Mouse (Mus musculus): ENCODE data around the gene Ccl7. TPM values are rescaled to one million over a fixed set of nuclear protein-coding genes. Genes with fewer than 3 reads are reported as not detected.

Ccl7 gene
- total RNA-seq (2021) = under 1 TPM in 1 of 2 experiments, not detected in 1; 0.45 TPM
- long read RNA-seq, experiment 1, partial matches to known transcripts = 0 of 4 reads
- long read RNA-seq, experiment 1, other reads (novel, unspliced or antisense) = 0 of 4 reads
- long read RNA-seq, experiment 2 = 0 reads

DNA sequence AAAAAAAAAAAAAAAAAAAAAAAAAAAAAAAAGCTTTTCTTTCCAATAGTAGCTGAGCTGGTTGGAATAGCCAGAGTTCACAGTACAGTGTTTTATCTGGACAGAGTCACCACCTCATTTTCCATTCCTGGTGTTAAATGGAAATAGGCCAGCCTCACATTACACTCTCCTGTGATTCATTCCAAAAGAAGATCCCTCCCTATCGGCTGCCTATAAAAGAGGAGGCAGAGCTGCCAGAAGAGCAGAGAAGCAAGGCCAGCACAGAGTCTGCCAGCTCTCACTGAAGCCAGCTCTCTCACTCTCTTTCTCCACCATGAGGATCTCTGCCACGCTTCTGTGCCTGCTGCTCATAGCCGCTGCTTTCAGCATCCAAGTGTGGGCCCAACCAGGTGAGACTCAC is at the start of gene Ccl7:
Gene Ccl7, plus strand, starts transcription at position 242 of the 400 bp plus-strand sequence.
- DNase-seq = peak; percentile 46 to 73

DNA sequence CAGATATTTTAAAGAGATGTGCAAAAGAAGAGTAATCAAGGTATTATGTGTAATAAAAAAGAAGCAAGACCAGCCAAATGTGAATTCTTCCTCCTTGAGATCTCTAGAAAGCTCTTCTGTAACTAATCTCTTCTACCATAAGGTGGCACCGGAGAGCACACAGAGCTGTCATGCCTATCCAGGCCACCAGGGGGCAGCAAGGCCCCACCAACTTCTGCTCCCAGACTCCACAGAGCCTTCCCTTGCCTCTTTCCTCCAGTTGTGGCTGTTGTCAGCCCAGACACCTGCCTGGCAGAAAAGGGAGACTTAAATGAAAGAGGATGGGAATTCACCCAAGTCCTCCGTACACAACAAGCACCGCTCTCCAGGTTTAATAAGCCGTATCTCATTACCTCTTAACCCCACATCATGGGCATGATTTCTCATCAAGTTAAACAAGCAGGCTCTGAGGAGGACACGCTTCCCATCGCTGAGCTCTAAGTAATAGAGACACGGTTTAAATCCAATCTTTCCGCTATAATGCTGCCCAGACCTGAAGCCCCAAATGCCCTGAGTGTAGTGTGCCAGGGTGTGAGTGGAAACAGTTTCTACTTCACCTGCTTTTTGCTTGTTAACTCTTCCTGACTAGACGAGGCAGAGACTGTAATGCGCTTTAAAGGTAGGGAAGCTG is 49.2 kb upstream of the Ccl7 start:
- DNase-seq = peak; percentile 64 to 86

DNA sequence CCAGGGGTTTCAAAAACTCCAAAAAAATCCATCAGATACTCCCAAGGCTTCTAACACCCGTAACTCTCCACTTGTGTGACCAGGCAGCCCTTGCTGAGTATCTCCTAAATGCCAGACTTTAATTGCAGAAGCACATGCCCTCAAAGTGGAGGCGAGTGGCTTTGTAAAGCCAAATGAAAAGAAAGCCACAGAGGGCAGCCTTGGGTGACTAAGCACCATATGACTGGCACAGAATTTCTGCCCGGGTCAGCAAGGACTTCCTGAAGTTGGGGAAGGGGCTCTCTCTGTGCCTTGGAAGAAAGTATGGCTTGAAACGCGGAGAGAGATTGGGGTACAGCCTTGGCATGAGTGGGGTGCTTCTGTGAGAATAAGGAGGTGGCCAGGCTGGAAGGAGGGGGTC is 48.4 kb upstream of the Ccl7 start:
- DNase-seq = no peak

DNA sequence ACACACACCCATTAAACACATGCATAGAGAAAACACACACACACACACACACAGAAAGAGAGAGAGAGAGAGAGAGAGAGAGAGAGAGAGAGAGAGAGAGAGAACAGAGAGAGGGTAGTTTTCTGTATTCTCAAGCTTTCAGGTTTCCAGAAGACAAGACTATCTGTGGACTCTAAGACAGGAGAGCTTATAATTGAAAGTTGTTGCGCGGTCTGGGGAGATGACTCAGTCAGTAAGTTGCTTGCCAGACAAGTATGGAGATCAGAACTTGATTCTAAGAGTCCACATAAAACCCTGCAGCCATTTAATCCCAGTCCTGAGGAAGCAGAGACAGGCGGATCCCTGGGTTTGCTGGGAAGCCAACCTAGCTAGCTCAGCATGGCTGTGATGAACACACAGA is 46.9 kb upstream of the Ccl7 start:
- DNase-seq = no peak

DNA sequence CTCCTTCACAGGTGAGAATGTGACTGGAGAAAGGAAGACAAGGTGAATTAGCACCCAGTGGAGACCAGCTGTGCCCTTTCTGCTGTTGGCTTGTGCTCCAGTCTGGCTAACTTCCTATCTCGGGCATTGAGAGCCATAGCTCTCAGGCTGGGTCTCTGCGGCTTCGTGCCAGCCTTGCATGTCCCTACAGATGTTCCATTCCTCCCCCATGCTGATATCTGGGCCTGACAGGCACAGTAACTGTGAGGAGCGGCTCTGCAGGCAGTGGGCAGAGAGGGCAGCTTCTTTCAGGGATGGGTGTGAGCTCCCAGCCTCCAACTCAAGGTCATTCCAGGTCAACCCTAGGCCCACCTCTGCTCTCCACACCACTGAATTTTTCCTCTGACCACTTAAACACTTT is 46.0 kb upstream of the Ccl7 start:
- no peak for DNase-seq

DNA sequence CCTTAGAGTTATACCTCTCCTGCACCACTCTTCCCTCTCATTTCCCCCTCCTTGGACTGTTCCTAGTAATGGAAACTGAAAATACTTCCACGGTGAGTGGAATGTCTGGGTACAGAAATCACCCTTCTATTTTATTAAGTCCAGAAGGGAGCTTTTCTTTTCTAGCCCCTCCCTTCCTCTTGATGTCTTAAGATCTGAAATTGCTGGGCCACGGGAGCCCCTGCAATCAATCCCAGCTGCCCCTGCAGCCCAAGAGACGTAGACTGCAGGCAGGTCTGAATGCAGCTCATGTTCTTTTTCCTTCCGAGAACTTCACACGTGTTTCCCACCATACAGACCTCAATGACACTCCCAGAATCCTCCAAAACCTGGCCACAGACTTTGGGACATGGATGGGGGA is 44.9 kb upstream of the Ccl7 start:
- no peak for DNase-seq

DNA sequence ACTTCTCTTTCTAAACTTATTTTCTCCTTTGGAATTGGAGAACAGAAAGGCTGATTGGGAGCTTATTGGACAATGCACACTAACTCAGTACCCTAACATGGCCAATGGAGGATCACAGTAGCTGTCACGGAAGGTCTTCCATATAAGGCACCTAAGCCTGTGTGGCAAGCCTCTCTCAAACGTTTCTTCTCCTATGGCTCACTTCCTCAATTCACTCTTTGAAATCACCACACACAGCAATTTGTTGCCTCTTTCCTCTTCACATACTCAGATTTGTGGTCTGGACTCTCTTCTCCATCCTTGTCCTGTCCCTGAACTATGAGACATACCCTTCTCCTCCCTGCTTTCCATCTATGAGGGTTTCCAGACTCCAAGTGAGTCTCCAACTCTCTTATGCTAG is 40.7 kb upstream of the Ccl7 start:
- DNase-seq = peak in 1 of 2 experiments; percentile 47

DNA sequence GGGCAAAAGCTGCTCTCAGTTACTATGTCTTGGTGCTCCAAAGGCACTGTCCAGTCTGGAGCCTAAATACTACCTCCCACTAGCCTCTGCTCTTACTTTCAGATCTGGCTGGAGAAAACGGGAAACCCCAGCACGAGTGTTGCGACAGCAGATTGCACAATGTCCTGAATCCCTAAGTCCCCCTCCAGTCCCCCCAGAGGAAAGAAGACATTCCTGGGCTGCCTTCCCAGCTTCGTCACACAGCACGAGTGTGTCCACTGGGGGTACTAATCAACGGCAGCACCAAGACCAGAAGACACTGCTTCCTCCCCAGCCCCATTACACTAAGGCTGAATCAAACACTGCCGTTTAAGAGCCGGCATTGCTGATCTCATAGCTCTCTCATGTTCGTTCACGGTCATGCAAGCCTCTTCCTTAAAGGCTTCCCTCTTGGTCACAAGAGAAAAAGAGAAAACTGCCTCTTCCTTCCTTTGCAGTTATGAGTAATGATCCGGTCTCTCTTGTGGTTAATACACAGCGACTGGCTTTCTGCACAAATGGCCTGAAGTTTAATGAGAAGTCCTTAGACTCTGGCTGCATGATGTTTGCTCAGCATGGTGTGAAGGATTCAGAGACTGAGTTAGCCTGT is 38.6 kb upstream of the Ccl7 start:
- peak; percentile 91 to 92 for DNase-seq

DNA sequence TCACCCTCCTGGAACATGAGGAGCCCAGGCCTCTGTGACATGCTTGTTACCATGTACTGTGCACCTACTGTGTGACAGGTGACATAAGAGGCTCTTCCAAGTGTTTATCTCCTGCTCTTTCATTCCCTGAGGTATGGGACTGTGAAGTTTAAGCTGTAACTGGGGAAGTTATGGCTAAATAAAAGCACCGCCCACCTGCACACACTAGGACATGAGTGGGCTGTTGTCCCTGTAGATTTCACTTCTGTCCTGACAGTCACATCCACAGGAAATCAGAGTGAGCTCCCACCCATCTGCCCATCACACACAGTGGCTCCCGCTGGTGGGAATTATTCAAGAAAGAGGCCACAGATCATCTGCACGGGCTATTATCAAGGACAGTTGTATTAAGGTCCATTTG is 35.4 kb upstream of the Ccl7 start:
- no peak for DNase-seq

DNA sequence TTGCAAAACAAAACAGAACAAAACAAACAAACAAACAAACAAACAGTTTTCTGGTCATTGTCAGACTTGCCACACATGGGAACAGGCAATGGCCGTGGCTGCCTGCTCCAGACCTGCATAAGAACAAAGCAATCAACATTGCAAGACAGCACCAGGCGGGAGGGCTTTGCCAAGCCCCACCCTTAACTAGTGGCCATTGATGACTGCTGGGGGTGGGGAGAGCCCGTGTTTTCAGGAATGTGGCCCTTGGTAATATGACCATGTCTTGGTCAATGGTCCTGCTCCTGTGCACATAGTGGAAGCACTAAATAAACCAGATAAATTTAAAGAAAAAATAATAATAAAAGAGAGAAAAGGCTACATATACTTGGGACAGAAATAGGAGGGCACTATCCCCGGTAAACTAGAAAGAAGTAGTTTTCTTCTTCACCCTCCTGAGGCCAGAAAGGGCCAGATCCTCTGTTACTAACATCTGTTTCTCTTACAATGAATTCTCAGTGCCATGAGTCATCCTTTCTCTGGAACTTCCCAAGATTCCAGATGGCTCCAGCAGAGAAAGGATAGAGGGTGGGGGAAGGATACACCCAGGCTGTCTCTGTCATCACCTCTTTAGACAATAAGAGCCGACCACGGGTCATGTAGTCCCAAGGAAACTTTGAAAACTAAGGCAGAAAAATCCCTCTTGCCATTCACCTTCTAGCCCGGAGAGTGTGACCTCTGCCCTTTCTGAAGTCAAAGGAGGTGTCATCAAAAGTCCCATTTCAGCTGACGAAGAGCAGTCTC is 33.9 kb upstream of the Ccl7 start:
- DNase-seq = peak; percentile 53 to 77

DNA sequence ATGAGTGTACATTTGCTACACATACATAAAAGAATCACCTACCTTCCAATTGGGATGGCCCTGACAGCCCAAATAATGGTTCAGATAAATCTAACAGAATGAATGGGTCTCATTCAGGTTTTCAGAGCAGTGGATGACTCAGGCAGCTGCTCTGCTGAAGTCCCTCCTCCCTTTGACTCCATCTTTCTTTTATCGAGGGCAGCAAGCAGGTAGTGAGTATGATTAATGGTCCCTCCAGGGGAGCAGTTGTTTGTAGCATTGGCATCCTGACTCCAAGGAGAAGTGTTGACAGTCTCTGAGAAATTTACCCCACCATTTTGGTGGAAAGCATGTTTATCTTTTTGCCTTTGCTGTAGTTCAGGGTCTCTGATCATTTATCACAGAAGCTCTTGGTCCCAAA is 31.8 kb upstream of the Ccl7 start:
- no peak for DNase-seq

DNA sequence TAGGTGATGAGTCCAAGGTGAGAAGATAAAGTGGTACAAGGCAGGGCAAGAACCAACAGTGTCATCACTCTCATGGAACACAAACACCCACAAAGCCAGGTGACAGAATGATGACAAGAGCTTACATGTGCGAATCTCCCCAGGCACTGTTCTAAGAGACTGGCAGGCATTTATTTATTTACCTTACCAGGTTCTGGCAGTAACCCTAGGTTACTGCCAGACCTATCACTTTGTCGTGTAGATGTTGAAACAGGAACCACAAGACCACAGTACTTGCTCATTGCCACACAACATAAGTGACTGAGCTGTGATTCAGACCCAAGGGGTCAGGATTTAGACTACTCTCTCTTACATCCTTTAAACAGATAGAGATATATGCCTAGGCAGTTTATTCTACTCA is 30.4 kb upstream of the Ccl7 start:
- no peak for DNase-seq

DNA sequence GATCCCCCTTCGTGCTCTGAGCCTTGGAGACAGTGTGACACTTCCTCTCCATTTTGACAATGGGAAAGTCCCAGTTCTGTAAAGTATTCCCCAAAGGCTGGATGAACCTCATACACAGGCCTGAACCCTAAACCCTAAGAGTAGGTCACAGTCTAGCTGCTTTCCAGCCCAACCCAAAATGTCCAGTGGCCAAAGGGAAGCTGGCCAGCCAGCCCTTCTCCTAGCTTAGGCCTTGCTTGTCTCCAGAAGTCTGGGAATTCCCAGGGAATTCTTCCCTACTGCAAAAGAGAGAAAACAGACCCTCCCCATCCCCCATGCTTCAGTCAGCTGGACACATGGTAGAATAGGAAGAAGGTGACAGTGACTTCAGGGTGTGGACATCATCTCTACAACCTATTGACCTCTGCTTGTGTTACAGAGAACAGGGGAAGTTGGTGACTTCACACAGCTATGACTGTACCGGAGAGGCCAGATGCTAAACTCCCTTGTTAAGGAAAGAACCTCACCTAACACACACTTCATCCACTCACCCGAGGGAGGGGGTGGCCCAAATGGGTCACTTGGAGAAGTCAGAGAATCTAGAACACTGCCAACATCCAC is 29.2 kb upstream of the Ccl7 start:
- peak; percentile 54 to 67 for DNase-seq

DNA sequence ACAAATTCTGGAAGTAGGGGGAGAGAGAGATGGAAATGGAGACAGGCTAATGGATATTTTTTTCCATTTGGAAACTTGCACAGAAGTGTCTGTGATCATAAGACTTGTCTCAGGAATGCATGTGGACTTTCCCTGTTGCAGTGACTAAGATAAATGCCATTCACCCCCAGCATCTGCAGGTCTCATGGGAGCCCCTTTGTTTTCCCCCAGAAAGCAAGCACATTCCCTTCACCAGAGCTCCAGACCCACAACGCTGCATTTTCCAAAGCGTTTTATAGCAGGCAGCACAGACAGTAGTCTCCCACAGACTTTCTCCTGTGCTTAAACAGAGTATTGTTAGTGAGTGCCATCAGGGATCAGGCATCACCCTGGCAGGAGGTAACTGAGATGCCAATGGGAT is 26.1 kb upstream of the Ccl7 start:
- DNase-seq = no peak

DNA sequence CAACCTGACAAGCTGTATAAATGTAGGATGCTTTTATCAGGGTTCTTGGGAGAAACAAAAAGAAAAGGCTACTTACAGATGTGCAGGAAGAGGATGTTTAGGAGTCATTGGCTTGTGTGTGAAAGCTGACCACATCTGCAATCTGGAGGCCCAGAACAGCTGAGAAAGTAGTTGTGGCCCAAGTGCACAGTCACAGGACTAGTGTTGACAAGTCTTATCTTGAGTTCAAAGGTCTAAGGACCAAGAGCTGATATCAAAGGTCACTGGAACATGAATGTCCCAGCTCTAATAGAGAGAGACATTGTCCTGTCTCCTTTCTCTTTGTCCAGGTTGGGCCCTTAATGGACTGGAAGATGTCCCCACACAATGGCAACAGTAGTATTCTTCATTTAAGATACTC is 25.7 kb upstream of the Ccl7 start:
- peak in 1 of 2 experiments; percentile 24 for DNase-seq

DNA sequence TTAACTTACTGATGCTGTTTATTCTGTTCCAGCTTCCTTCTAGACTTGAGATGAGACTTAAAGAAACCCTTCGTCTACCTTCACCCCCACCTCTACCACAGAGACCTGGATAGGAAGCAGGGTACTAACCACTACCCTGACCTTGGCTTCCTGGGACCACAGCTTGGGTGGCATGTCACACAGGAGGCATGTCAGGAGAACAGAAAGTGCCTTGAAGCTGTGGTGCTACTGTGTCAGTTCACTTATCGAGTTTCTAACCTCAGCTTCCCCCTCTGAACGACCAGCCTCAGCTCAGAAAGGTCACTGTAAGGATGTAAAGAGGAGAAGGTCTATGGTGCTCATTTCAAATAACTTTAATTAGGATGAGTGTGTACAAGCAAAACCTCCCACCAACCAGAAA is 24.1 kb upstream of the Ccl7 start:
- no peak for DNase-seq

DNA sequence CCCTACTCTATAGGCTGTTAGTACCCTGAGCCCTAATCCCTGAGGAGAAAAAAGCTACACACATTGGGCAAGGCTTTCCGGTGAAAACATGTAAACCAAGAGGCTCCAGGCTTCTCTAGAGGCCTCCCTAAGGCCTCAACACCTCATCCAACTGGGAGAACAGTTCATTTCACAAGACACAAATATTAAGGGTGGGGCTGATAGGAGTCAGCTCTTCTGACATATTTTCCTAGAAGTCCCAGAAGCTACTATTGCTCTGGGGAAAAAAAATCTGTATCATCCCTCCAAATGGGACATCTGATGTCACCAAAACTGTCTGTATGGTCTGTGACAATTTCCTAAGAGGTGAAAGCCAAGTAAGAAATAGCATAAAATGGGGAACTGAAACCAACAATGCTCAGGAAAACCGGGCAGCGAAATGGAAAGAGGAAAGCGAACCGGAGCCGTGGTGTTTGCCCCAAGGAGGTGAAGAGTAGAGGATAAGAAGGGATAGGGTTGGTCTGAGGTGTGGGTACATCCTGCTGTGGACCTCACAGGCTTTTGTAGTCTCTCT is 22.9 kb upstream of the Ccl7 start:
- DNase-seq = peak in 1 of 2 experiments; percentile 45

DNA sequence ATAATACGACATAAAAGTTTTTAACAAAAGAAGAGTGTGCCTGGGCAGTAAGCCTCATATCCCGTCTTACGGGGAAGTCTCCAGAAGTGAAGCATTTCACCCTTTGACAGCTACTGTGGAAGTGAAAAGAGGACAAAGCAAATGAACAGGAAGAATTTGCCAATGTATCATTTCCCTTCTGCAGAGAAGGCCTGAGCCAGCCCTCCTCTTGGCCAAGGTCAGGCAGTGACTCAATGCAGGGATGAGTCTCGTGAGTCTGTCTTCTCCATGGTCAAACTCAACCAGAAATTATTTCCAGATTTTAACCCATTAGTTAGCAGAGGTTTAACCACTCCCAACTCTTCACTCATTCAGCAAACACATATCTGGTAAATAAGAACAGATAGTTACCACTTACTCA is 21.7 kb upstream of the Ccl7 start:
- DNase-seq = peak in 1 of 2 experiments; percentile 39

DNA sequence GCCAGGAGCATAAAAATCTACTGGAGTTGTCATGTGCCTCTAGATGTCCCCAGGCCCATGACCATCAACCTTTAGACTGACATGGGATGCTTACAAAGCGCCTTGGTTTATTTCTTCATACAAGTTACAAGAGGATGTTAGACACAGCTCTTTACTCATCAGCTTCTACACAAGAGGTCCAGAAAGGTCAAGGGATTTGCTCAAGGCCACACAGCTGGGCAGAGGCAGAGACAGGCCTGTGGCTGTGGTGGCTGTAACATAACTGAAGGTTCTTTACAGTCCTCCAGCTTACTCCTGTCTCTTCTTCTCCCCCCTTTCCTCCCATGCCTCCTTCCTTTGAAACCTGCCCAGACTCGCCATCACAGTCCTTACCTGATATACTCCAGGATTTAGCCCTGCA is 15.3 kb upstream of the Ccl7 start:
- DNase-seq = no peak

DNA sequence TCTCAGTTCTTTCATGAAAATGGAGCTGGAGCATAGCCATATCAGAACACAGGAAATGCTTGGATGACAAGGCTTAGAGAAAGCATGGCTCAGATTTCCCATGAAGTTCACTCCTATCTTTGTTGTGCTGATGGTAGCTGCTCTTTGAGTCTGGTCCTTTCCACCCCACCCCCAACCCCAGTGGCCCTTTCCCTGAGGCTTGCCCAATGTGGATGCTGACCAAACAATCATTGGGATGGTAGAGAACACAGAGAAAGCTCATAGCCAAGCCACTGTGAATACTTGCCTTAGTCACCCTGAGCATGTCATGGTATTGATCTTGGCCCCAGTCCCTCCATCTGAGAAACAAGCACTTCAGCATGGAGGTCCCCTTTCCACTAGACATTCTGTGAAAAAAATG is 13.4 kb upstream of the Ccl7 start:
- peak in 1 of 2 experiments; percentile 24 for DNase-seq

DNA sequence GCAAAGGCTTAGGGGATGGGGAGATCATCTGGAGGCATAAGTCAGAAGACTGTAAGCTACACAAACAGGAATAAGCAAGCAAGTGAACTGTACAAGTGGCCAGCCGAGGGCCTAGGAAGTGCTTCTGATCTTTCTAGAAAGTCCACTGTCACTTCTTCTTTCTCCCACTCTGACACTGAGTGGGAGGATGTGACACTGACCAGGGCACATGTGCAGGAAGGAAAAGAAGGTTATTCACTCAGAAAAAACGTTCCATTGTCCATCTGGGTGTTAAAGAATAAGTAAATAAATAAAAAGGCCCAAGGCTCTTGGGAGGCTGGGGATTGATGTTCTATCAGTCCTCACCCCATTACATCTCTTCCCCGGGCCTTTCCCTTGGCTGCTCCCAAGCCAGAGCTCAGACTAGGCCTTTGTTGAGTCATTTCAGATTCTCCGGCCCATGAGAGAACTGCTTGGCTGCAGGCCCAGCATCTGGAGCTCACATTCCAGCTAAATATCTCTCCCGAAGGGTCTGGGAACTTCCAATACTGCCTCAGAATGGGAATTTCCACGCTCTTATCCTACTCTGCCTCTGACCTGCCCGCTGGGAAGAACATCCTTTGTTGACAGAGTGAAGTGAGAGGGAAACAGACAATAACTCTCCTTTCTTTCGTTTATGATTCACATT is 12.7 kb upstream of the Ccl7 start:
- DNase-seq = peak; percentile 87 to 93

DNA sequence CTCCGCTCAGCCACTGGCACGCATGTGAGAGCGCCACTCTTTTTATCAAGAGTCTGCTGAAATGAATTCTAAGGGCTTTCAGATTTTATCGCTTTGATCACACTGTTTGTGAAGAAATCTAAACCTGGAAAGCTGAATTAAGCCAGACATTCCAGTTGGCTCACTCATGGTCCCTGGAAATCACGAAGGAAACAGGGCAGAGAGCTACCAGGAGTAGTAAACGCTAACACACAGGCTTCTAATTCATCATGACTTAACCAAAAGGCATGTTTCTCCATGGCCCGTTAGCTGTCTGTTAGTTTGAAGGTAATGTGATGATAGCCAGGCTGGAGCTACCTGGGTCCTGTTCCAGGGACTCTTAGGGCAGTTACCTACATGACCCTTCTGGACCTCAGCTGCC is 11.1 kb upstream of the Ccl7 start:
- no peak for DNase-seq

Data from heart, adult 18-20 months (tissue).